Mouse (Mus musculus) adrenal gland (tissue): ENCODE measurements around the gene Zfp282.
"Not testable (repeated sequence)": the region's sequence is repeated elsewhere in the genome, so short reads cannot be mapped to it uniquely, and the experiment has no call there.

Experiments used
- intact Hi-C: fragments of 180-260 bp; cut with DNase I; formaldehyde crosslinking; loops from one replicate; pipeline ENCODE4 v1.15.1; 2025
- long read RNA-seq, 2 experiments: library from polyadenylated mRNA; unstranded; transcript quantifications; one replicate each; pipeline ENCODE4 v2.0.0; 2020; ENCODE audit warnings: borderline replicate concordance in 1 of 2; ENCODE audit not compliant: insufficient replicate concordance in 1 of 2

Zfp282 gene
- long read RNA-seq, experiment 1, full-length matches to known transcripts = 1 of 8 reads
- long read RNA-seq, experiment 1, partial matches to known transcripts = 0 of 8 reads
- long read RNA-seq, experiment 1, other reads (novel, unspliced or antisense) = 7 of 8 reads
- long read RNA-seq, experiment 2, partial matches to known transcripts = 1 of 8 reads
- long read RNA-seq, experiment 2, other reads (novel, unspliced or antisense) = 7 of 8 reads

- intact Hi-C loops = loop anchor here (5.0 kb wide), 2 partner anchors 40 to 45 kb away; partner anchors contain the start of genes Zfp212 and Zfp398
These were observed at the start of gene Zfp282 for GRCm38 (mm10) chr6:47877058-47877457. Gene Zfp282, plus strand, starts transcription at chr6:47877204.

- intact Hi-C loops = loop anchor here (2.0 kb wide), 1 partner anchor 29 kb away; no protein-coding TSS in a partner anchor
These were observed 49.5 kb upstream of the Zfp282 start for GRCm38 (mm10) chr6:47827462-47827861.

- intact Hi-C loops = no loop called here
These were observed 48.1 kb upstream of the Zfp282 start for GRCm38 (mm10) chr6:47828950-47829349.

- intact Hi-C loops = no loop called here
These were observed 46.6 kb upstream of the Zfp282 start, which contains the start of gene Zfp786 for GRCm38 (mm10) chr6:47830104-47831078. Gene Zfp786, minus strand, starts transcription at chr6:47830867.

- intact Hi-C loops = no loop called here
These were observed 44.8 kb upstream of the Zfp282 start for GRCm38 (mm10) chr6:47832220-47832619.

- intact Hi-C loops = loop anchor here (5.0 kb wide), 1 partner anchor 42 kb away; the partner anchor contains the start of gene Zfp282
These were observed 41.5 kb upstream of the Zfp282 start, which contains the start of gene Zfp398 for GRCm38 (mm10) chr6:47835482-47835983. Gene Zfp398, plus strand, starts transcription at chr6:47835661.

GRCm38 (mm10) chr6:47835984-47836521 lies 41.0 kb upstream of the Zfp282 start:
- intact Hi-C loops = loop anchor here (5.0 kb wide), 1 partner anchor 41 kb away; the partner anchor contains the start of gene Zfp282

- intact Hi-C loops = loop anchor here (5.0 kb wide), 1 partner anchor 40 kb away; the partner anchor contains the start of gene Zfp282
These were observed 39.4 kb upstream of the Zfp282 start for GRCm38 (mm10) chr6:47837630-47838029.

GRCm38 (mm10) chr6:47841077-47841476 lies 35.9 kb upstream of the Zfp282 start:
- intact Hi-C loops = no loop called here

- intact Hi-C loops = no loop called here
These were observed 35.2 kb upstream of the Zfp282 start for GRCm38 (mm10) chr6:47841831-47842230.

GRCm38 (mm10) chr6:47842337-47842736 lies 34.7 kb upstream of the Zfp282 start:
- intact Hi-C loops = no loop called here

- intact Hi-C loops = no loop called here
These were observed 31.2 kb upstream of the Zfp282 start for GRCm38 (mm10) chr6:47845779-47846178.

GRCm38 (mm10) chr6:47857241-47857640 lies 19.8 kb upstream of the Zfp282 start:
- intact Hi-C loops = no loop called here

GRCm38 (mm10) chr6:47857729-47858128 lies 19.3 kb upstream of the Zfp282 start:
- intact Hi-C loops = not testable (repeated sequence)

- intact Hi-C loops = no loop called here
These were observed 4.7 kb upstream of the Zfp282 start for GRCm38 (mm10) chr6:47872266-47872665.

- intact Hi-C loops = loop anchor here (5.0 kb wide), 2 partner anchors 40 to 45 kb away; partner anchors contain the start of genes Zfp212 and Zfp398
These were observed 593 bp downstream of the Zfp282 start for GRCm38 (mm10) chr6:47877461-47878132.

GRCm38 (mm10) chr6:47878133-47878514 lies 1.1 kb downstream of the Zfp282 start:
- intact Hi-C loops = loop anchor here (5.0 kb wide), 2 partner anchors 41 to 44 kb away; partner anchors contain the start of genes Zfp212 and Zfp398

- intact Hi-C loops = loop anchor here (5.0 kb wide), 2 partner anchors 41 to 44 kb away; partner anchors contain the start of genes Zfp212 and Zfp398
These were observed 1.6 kb downstream of the Zfp282 start for GRCm38 (mm10) chr6:47878593-47878992.

- intact Hi-C loops = loop anchor here (5.0 kb wide), 2 partner anchors 42 to 43 kb away; partner anchors contain the start of genes Zfp212 and Zfp398
These were observed 2.2 kb downstream of the Zfp282 start for GRCm38 (mm10) chr6:47879049-47879716.

- intact Hi-C loops = no loop called here
These were observed 3.2 kb downstream of the Zfp282 start for GRCm38 (mm10) chr6:47880166-47880565.
